Mouse (Mus musculus) heart, embryonic 13.5 days (tissue): ENCODE measurements around the gene Tbc1d9b. TPM values are rescaled to one million over a fixed set of nuclear protein-coding genes. Genes with fewer than 3 reads are reported as not detected.

Experiments used
- ATAC-seq: fragments of 200-750 bp; cut with Nextera tagmentation; 2 replicates; pipeline ENCODE4 v1.8.0; 2017; ENCODE audit warnings: moderate TSS enrichment; ENCODE audit not compliant: insufficient number of reproducible peaks, low FRiP score, low TSS enrichment; ENCODE audit errors: extremely low read depth
- H3K27ac ChIP-seq: fragments of 300-500 bp; sonication (generic); replicated peaks from 2 replicates; pipeline ENCODE4 v1.5.1; 2015; ENCODE audit warnings: moderate library complexity, mild to moderate bottlenecking, inconsistent platforms
- H3K27me3 ChIP-seq: fragments of 300-500 bp; sonication (generic); replicated peaks from 2 replicates; pipeline ENCODE4 v1.6.1; 2015; ENCODE audit warnings: mild to moderate bottlenecking, inconsistent platforms
- H3K36me3 ChIP-seq: fragments of 300-500 bp; sonication (generic); 2 replicates; pipeline ENCODE4 v1.6.1; 2015; ENCODE audit warnings: mild to moderate bottlenecking, inconsistent platforms
- H3K4me1 ChIP-seq: fragments of 300-500 bp; sonication (generic); 2 replicates; pipeline ENCODE4 v1.6.1; 2015; ENCODE audit warnings: inconsistent platforms
- H3K4me2 ChIP-seq: fragments of 300-500 bp; sonication (generic); 2 replicates; pipeline ENCODE4 v1.6.1; 2015; ENCODE audit warnings: inconsistent platforms, mild to moderate bottlenecking, moderate library complexity
- H3K4me3 ChIP-seq: fragments of 300-500 bp; sonication (generic); 2 replicates; pipeline ENCODE4 v1.5.1; 2015; ENCODE audit warnings: moderate library complexity, mild to moderate bottlenecking, inconsistent platforms
- H3K9ac ChIP-seq: fragments of 300-500 bp; sonication (generic); 2 replicates; pipeline ENCODE4 v1.6.1; 2015; ENCODE audit warnings: inconsistent platforms, mild to moderate bottlenecking, moderate library complexity
- H3K9me3 ChIP-seq: fragments of 300-500 bp; sonication (generic); 2 replicates; pipeline ENCODE4 v1.6.1; 2016; ENCODE audit warnings: inconsistent platforms
- WGBS: fragments of 180-500 bp; shearing (Covaris S2); methylation state at CpG from one replicate; pipeline ENCODE4 v1.1.7; 2015; ENCODE audit warnings: mixed read lengths; 5-methylcytosine and 5-hydroxymethylcytosine counted together
- polyA plus RNA-seq: library from polyadenylated mRNA; unstranded; fragments of >200 nt; fragmentation: Nextera tagmentation; extraction: Ambion mirVana; gene quantifications from 2 replicates; pipeline ENCODE4 v1.2.1, GENCODE M21; 2015

The Tbc1d9b gene
- polyA plus RNA-seq, 1 experiment from 2014 or later, result 26.5 TPM

DNA sequence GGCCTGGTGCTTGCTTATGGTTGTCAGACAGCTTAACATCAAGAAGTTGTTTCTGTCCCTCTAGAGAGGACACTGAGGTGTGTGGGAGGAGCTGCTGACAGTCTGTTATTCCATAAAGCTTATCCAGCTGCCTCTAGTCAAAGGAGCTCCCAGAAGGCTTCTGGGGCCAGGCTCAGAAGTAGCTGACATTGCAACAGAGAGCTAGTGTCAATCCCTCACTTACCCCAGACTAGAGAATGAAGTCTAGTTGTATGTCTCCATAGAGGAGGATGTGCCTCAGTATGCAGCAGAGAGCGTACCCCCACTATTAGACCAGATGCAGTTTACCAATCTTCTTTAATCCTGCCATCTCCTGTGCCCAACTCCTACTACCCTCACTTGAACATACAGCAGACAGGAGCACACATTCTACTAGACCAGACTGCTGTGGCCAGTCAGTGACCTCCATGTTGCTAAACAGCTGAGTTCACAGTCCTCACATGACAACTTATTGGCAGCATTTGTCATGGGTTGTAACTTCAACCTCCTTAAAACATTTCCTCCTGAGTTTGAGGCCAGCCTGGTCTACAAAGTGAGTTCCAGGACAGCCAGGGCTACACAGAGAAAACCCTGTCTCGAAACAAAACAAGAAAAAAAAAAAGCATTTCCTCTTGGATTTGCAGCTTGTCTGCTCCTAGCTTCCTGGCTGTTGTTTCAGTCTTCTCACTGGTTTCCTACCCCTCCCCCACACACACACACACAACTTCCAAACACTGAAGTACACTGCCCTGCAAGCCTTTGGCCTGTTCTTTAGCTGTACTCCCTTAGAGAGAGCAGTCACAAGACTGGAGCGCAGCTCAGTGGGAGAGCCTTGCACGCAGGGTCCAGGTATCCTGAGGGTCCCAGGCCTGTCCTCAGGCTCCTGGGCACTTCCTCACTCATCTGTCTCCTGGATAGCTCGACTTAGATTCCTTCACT lies 47.6 kb downstream of the Tbc1d9b start:
- H3K27ac ChIP-seq, result peak overlapping the region; percentile 39
- peaks cover 8% of the 10 kb centered on the region; the same call in 1 of the 2 replicates for H3K36me3 ChIP-seq
- 65% methylated on average over 5 of the region's 5 CpGs for WGBS
- ATAC-seq, result no peak
- H3K9ac ChIP-seq, result no peak overlapping the region
- no peaks in the 10 kb centered on the region for H3K9me3 ChIP-seq
- H3K4me2 ChIP-seq, result no peak overlapping the region
- H3K27me3 ChIP-seq, result no peaks in the 10 kb centered on the region
- H3K4me1 ChIP-seq, result peaks cover 41% of the 10 kb centered on the region
- H3K4me3 ChIP-seq, result no peak overlapping the region

- no peak overlapping the region for H3K4me3 ChIP-seq
- ATAC-seq, result no peak
- WGBS, result 73% methylated on average over 6 of the region's 6 CpGs
Observed at GRCm38 (mm10) chr11:50180478-50181231, 49.5 kb downstream of the Tbc1d9b start.

DNA sequence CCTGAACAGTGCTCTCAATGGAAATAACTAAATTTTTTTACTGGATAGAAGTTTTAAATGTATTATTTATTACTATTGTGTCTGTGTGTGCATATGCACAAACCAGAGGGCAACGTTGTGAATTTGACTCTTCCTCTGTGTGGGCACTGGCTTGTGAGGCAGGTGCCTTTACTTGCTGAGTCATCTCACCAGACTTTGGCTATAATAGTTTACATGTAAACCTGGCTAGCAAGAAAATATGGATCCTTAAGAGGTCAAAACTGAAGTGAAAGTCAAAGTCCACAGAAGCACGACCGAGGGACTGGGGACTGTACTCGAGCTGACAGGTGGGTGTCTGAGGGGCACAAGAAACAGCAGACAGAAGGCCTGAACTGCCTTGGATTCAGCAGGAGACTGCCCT lies 51.5 kb downstream of the Tbc1d9b start:
- Histone ChIP-seq H3K27ac (peak overlapping the region; percentile 49), H3K9me3 (no peaks in the 10 kb centered on the region), H3K4me2 (no peak overlapping the region), H3K4me3 (no peak overlapping the region), H3K4me1 (peaks cover 31% of the 10 kb centered on the region), H3K9ac (0 out of 2 replicates have a peak overlapping the region, but pooled peaks have one; percentile 24), H3K36me3 (peaks cover 8% of the 10 kb centered on the region; the same call in 1 of the 2 replicates), H3K27me3 (no peaks in the 10 kb centered on the region)
- ATAC-seq, result no peak
- 72% methylated on average over 4 of the region's 4 CpGs for WGBS

More at GRCm38 (mm10) chr11:50180478-50181231, 49.5 kb downstream of the Tbc1d9b start:
- Histone ChIP-seq H3K36me3 (peaks cover 8% of the 10 kb centered on the region; the same call in 1 of the 2 replicates), H3K9me3 (no peaks in the 10 kb centered on the region), H3K4me1 (peaks cover 37% of the 10 kb centered on the region), H3K9ac (no peak overlapping the region), H3K27me3 (no peaks in the 10 kb centered on the region), H3K27ac (no peak overlapping the region), H3K4me2 (no peak overlapping the region)

GRCm38 (mm10) chr11:50184788-50185187 lies 53.6 kb downstream of the Tbc1d9b start:
- H3K4me3 ChIP-seq, result no peak overlapping the region
- no peak overlapping the region for H3K9ac ChIP-seq
- no peaks in the 10 kb centered on the region for H3K27me3 ChIP-seq
- peaks cover 5% of the 10 kb centered on the region; the same call in 1 of the 2 replicates for H3K36me3 ChIP-seq
- WGBS, result 78% methylated on average over 3 of the region's 3 CpGs
- H3K27ac ChIP-seq, result no peak overlapping the region
- no peak overlapping the region for H3K4me2 ChIP-seq
- peaks cover 15% of the 10 kb centered on the region for H3K4me1 ChIP-seq
- ATAC-seq, result no peak
- H3K9me3 ChIP-seq, result no peaks in the 10 kb centered on the region

- Histone ChIP-seq H3K9me3 (no peaks in the 10 kb centered on the region), H3K9ac (no peak overlapping the region), H3K27me3 (no peaks in the 10 kb centered on the region), H3K36me3 (peaks cover 6% of the 10 kb centered on the region; the same call in 1 of the 2 replicates), H3K4me1 (peaks cover 15% of the 10 kb centered on the region), H3K4me2 (no peak overlapping the region), H3K27ac (no peak overlapping the region), H3K4me3 (no peak overlapping the region)
- 70% methylated on average over 7 of the region's 7 CpGs for WGBS
- no peak for ATAC-seq
Observed at GRCm38 (mm10) chr11:50188682-50189081, 57.5 kb downstream of the Tbc1d9b start.

DNA sequence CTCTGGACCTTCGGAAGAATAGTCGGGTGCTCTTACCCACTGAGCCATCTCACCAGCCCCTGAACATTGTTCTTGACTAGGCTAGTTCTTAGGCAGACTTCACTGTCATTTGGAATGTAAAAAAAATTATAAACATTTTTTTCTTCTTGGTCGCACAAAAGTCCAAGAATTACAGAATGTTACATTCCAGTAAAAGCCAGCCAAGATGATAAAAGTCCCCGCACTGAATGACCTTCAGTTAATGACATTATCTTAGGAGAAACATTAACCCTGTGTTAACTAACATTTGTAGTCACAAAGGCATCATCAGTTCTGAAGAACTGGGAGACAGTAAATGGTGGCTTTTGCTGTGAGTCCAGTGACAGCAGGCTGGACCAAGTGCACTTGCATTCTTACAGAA lies 59.2 kb downstream of the Tbc1d9b start:
- Histone ChIP-seq H3K4me3 (no peak overlapping the region), H3K9ac (no peak overlapping the region), H3K4me1 (peaks cover 10% of the 10 kb centered on the region), H3K27me3 (no peaks in the 10 kb centered on the region), H3K36me3 (peaks cover 9% of the 10 kb centered on the region; the same call in 1 of the 2 replicates), H3K9me3 (no peaks in the 10 kb centered on the region), H3K27ac (no peak overlapping the region), H3K4me2 (no peak overlapping the region)
- ATAC-seq, result no peak
- 69% methylated on average over 4 of the region's 4 CpGs for WGBS

DNA sequence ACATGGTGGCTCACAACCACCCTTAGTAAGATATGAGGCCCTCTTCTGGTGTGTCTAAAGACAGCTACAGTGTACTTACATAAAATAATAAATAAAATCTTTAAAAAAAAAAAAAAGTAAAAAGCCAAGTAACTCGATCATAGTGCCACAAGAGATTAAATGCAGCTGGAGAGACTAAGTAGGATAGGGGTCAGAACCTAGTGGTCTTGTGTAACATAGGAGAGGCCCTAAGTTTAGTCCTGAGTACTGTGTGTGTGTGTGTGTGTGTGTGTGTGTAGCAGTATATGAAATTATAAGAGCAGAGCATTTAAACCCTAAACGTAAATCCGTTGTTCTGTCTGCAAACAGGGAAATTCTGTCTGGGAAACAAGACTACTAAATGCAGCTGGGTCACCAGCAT lies 61.1 kb downstream of the Tbc1d9b start:
- ATAC-seq, result no peak
- WGBS, result 92% methylated on average over 3 of the region's 3 CpGs

GRCm38 (mm10) chr11:50194070-50194469 lies 62.9 kb downstream of the Tbc1d9b start:
- Histone ChIP-seq H3K4me2 (no peak overlapping the region), H3K9me3 (no peaks in the 10 kb centered on the region), H3K4me1 (peaks cover 10% of the 10 kb centered on the region), H3K27me3 (no peaks in the 10 kb centered on the region), H3K27ac (no peak overlapping the region), H3K36me3 (peaks cover 37% of the 10 kb centered on the region), H3K4me3 (no peak overlapping the region), H3K9ac (no peak overlapping the region)
- 77% methylated on average over 7 of the region's 7 CpGs for WGBS
- ATAC-seq, result no peak

More for the DNA sequence above, 61.1 kb downstream of the Tbc1d9b start:
- Histone ChIP-seq H3K27me3 (no peaks in the 10 kb centered on the region), H3K4me3 (no peak overlapping the region), H3K9ac (no peak overlapping the region), H3K27ac (no peak overlapping the region), H3K4me1 (peaks cover 10% of the 10 kb centered on the region), H3K36me3 (peaks cover 25% of the 10 kb centered on the region), H3K9me3 (no peaks in the 10 kb centered on the region), H3K4me2 (no peak overlapping the region)

GRCm38 (mm10) chr11:50194793-50195192 lies 63.6 kb downstream of the Tbc1d9b start:
- Histone ChIP-seq H3K4me3 (no peak overlapping the region), H3K4me1 (peaks cover 10% of the 10 kb centered on the region), H3K9me3 (no peaks in the 10 kb centered on the region), H3K27me3 (no peaks in the 10 kb centered on the region), H3K4me2 (no peak overlapping the region), H3K36me3 (peaks cover 44% of the 10 kb centered on the region), H3K27ac (no peak overlapping the region), H3K9ac (no peak overlapping the region)
- no peak for ATAC-seq
- WGBS, result 72% methylated on average over 4 of the region's 4 CpGs

DNA sequence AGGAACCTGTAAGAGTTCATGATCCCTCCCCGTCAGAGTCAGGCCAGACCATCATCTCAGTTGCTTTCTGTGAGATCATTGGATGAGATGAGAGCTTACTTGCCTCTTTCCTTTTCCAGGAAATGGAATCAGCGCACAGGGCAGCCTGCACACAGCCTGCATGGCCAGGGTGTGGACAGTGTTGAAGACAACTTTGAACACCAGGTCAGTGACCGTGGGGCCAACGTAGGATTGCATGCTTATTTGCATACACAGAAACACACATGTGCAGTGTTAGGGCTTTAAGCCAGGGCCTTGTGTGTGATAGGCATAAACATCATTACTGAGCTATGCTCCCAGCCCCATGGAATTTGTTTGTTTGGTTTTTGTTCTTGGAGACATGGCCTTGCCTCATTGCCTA lies 66.3 kb downstream of the Tbc1d9b start:
- no peak overlapping the region for H3K9ac ChIP-seq

GRCm38 (mm10) chr11:50198219-50198846 lies 67.1 kb downstream of the Tbc1d9b start:
- H3K4me1 ChIP-seq, result no peaks in the 10 kb centered on the region

More for the DNA sequence above, 66.3 kb downstream of the Tbc1d9b start:
- 83% methylated on average over 4 of the region's 4 CpGs for WGBS
- Histone ChIP-seq H3K27me3 (no peaks in the 10 kb centered on the region), H3K4me3 (no peak overlapping the region), H3K9me3 (no peaks in the 10 kb centered on the region), H3K36me3 (peaks cover 71% of the 10 kb centered on the region), H3K4me1 (no peaks in the 10 kb centered on the region), H3K27ac (no peak overlapping the region), H3K4me2 (no peak overlapping the region)
- no peak for ATAC-seq

More at GRCm38 (mm10) chr11:50198219-50198846, 67.1 kb downstream of the Tbc1d9b start:
- Histone ChIP-seq H3K27ac (no peak overlapping the region), H3K9ac (no peak overlapping the region), H3K4me2 (no peak overlapping the region), H3K27me3 (no peaks in the 10 kb centered on the region), H3K4me3 (no peak overlapping the region), H3K36me3 (peaks cover 80% of the 10 kb centered on the region), H3K9me3 (no peaks in the 10 kb centered on the region)
- ATAC-seq, result no peak
- WGBS, result 89% methylated on average over 4 of the region's 5 CpGs
